Mouse (Mus musculus) 3134 (cell line): ENCODE results near the gene Ddias.
A peak's percentile ranks its signal among the peaks of the same experiment; 100 is the strongest.

Experiments used
- DNase-seq: peaks from one replicate; pipeline ENCODE4 v3.0.0-alpha.2; 2011; ENCODE audit warnings: low spot score; ENCODE audit not compliant: insufficient read length; ENCODE audit errors: extremely low read depth

Gene Ddias

DNA sequence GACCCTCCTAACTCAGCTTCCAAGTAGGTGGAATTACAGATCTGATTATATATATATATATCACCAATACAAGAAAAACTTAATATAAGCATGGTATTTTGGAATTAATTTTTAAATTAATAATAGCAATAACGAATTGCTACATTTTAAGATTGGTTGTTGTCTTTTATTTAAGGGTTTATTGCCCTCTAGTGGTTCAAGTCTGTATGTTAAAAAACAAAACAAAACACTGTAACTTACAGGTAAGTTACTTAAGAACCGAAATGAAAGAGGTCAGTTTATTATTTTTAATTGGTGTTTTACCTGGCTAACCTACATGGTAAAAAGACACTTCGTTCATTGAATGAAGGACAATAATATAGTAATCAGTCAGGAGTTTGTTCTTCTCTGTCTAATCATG lies 3.9 kb downstream of the Ddias start:
- no peak for DNase-seq

DNA sequence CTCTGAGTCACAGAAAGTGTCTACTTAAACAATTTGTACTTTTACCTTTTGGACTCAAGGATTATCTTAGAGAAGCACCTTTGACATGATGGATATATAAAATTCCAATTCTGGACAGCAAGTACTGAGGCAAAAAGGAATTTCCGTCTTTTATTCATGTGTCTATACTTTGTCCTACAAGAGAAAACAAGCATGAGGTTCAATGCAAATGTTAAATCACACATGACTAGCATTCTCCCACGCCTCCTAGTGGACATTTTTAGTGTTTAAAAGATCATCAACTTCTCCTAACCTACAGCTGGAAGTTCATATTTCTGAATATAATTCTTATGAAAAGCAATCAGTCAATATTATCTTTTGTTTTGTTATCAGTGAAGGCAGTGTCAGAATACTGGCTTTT lies 7.5 kb downstream of the Ddias start:
- no peak for DNase-seq

DNA sequence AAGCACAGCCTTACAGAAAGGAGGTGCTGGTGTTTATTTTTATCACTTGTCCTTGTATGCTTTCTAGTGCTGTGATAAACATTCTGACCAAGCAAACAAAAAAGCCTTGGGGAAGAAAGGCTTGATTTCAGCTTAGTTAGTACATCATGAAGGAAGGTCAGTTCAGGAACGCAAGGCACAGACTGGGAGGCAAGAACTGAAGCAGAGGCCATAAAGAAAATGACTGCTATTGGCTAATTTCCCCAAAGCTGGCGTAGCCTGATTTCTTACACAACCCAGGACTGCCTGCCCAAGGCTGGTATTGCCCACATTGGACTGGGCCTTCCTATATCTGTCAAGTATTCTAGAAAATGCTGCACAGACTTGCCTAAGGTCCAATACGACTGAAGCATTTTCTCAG lies 25.8 kb downstream of the Ddias start:
- DNase-seq, result no peak

DNA sequence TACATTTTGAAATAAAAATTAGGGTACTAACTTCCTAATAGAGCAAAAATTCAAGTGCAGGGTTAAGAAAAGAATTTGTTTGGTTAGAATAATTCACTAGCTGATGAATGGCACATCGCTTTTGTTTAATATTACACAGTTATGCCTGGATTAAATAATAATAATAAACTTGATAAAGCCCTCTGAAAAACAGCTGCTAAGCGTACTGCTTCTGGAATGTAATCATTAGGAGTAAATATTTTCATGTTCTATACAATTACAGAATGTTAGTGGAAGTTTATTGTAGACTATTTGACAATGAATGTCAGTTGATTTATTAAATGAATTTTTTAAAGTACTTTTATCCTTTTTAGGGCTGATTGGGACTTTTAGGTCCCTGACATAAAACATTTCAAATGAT lies 31.8 kb downstream of the Ddias start:
- DNase-seq, result no peak

GRCm38 (mm10) chr7:92837907-92838306 lies 36.1 kb downstream of the Ddias start:
- DNase-seq, result no peak

GRCm38 (mm10) chr7:92837226-92837625 lies 36.8 kb downstream of the Ddias start:
- DNase-seq, result peak; percentile 56

- no peak for DNase-seq
Measured at GRCm38 (mm10) chr7:92836447-92836846, 37.6 kb downstream of the Ddias start.

DNA sequence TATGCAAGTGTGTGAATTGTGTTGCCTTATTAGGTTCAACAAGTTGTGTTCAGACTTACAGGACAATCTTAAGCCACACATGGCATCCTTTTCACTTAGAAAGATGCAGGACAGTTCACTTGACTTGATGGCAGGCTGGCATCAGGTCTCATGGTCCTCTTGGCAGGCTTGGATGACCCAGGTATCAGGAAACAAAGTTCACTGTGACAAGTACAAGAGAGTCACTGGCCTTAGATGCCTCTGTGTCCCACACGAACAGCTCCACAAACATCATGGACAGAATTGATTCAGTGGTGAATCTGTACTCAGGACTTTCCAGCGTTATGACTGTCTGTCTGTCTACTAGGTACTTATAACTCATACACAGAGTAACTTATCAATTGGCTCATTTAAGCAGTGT lies 39.7 kb downstream of the Ddias start:
- no peak for DNase-seq

- DNase-seq, result peak; percentile 69
Measured at GRCm38 (mm10) chr7:92832395-92832794, 41.7 kb downstream of the Ddias start.

DNA sequence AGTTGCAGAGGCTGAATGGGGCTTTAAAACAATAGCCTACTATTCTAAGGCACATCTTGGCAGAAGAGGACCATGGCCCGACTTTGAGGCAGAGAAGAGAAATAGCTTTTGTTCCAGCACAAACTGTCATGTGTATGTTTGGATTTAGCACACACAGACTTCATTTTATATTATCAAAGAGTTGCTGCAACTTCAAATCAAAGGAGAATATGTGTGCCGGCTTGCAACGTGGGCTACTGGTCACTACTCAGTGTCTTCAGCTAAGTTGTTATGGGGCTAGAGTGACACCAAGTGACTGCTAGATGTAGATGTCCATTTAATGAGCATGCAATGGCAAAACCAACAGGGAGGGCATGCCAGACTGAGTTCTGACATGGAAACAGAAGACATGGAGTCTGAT lies 46.1 kb downstream of the Ddias start:
- DNase-seq, result no peak

GRCm38 (mm10) chr7:92826248-92826647 lies 47.8 kb downstream of the Ddias start:
- peak; percentile 65 for DNase-seq

- no peak for DNase-seq
Measured at GRCm38 (mm10) chr7:92822409-92823101, 51.5 kb downstream of the Ddias start.

- DNase-seq, result no peak
Measured at GRCm38 (mm10) chr7:92821871-92822270, 52.2 kb downstream of the Ddias start.

GRCm38 (mm10) chr7:92820941-92821465 lies 53.0 kb downstream of the Ddias start:
- no peak for DNase-seq

DNA sequence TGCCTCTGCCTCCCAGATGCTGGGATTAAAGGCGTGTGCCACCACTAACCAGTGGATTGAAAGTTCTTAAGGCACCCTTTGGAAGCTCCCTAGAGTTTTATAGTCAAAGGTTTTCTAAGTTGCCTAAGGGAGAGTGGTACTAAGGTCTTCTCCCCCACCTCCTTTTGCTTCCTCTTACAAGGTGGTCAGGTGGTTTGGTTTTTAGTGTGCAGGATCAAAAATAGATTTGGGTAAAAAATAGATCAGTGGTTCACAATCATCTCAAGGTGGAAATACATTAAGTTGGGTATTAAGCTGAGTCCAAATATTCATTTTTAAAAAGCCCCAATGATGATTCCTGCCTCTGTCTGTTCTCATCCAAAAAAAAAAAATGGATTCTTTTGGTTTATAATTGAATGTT lies 53.6 kb downstream of the Ddias start:
- DNase-seq, result no peak

DNA sequence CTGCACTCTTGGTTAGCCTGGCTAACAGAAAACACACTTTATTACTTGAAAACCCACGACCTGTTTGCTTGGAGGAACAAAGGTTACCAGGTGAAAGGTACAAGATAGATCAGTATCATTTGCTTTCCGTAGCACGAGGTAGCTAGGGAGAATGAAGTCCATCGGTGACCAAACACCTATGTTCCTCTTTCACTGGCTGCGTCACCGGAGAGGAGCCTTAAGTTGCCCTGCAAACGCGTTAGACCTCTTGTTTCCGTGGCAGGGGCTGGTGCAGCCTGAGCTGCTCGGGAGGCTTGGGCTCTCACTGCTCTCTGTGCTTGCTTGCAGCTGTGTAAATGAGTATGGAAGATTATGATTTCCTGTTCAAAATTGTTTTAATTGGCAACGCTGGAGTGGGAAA lies 54.4 kb downstream of the Ddias start:
- DNase-seq, result no peak

- DNase-seq, result no peak
Measured at GRCm38 (mm10) chr7:92817886-92818285, 56.2 kb downstream of the Ddias start.

- DNase-seq, result no peak
Measured at GRCm38 (mm10) chr7:92817242-92817641, 56.8 kb downstream of the Ddias start.

GRCm38 (mm10) chr7:92811667-92812279 lies 62.3 kb downstream of the Ddias start:
- DNase-seq, result no peak
